Mouse (Mus musculus) lung, postnatal 0 days (tissue): ENCODE results near the gene Adad2.

Experiments used
- CTCF ChIP-seq: IDR thresholded peaks from 2 replicates; pipeline ENCODE4 v1.5.1; 2016; ENCODE audit warnings: antibody characterized with exemption, mild to moderate bottlenecking
- EP300 ChIP-seq: IDR thresholded peaks from 2 replicates; pipeline ENCODE4 v1.6.1; 2016; ENCODE audit warnings: antibody characterized with exemption, mild to moderate bottlenecking, control low read depth

- TF ChIP-seq CTCF (no peak), EP300 (no peak)
Measured at GRCm38 (mm10) chr8:119639798-119640197, 27.3 kb downstream of the Adad2 start.
